In genomic region chr17:40837308-40837707, GRCm38 (mm10) we compare ENCODE assay signal across 9 mouse cellular contexts. TPM values are rescaled to one million over a fixed set of nuclear protein-coding genes. Genes with fewer than 3 reads are reported as not detected.
DNase-seq lines count a peak whose midpoint lies in the region; ATAC-seq and TF ChIP-seq lines count a peak whose summit lies in the region.
"Had no signal": no experiment of that assay in that cellular context is flagged by ENCODE, and none has a peak within 500 bp of the region (broad histone marks: within the 10 kb centered on the region; RNA-seq: fewer than 3 reads in every experiment).

No protein-coding gene starts in this region.

- no peak overlapping the region for H3K4me3 ChIP-seq in heart, embryonic 12.5 days
- H3K4me3 ChIP-seq in stomach, postnatal 0 days (ENCODE audit: low read depth, low read length) = no peak overlapping the region

- no peaks in the 10 kb centered on the region for H3K36me3 ChIP-seq in heart, embryonic 12.5 days
- no peaks in the 10 kb centered on the region for H3K36me3 ChIP-seq in stomach, postnatal 0 days (ENCODE audit: control insufficient read depth, insufficient read depth, low read length)

- H3K27ac ChIP-seq in heart, embryonic 12.5 days (ENCODE audit: poor library complexity, severe bottlenecking) = no peak overlapping the region
- H3K27ac ChIP-seq in stomach, postnatal 0 days (replicated peaks) = no peak overlapping the region

- DNase-seq in heart, adult 18-20 months = peak; percentile 7 to 18
- peak; percentile 38 for DNase-seq in 3134 (ENCODE audit: extremely low read depth, insufficient read length, low spot score)
- DNase-seq in Muller cell, postnatal 12 days (ENCODE audit: inconsistent ontology term) = peak; percentile 48
- peak; percentile 33 for DNase-seq in kidney, adult 9 months
- DNase-seq in stomach, postnatal 0 days (ENCODE audit: low spot score) = peak; percentile 20
- DNase-seq in frontal cortex, postnatal 36 days (ENCODE audit: low spot score in 2 of 2) = no peak
- no peak for DNase-seq in spleen, adult 12 weeks (ENCODE audit: low spot score)

- H3K9ac ChIP-seq in heart, embryonic 12.5 days = no peak overlapping the region
- no peak overlapping the region for H3K9ac ChIP-seq in stomach, postnatal 0 days (ENCODE audit: low read length)

- no peak for TF ChIP-seq EP300 in stomach, postnatal 0 days (optimal IDR thresholded peaks at IDR 0.05)

- TF ChIP-seq CTCF in stomach, postnatal 0 days (IDR thresholded peaks at IDR 0.05; ENCODE audit: low read depth) = peak; percentile 81

- no peaks in the 10 kb centered on the region for H3K27me3 ChIP-seq in heart, embryonic 12.5 days (replicated peaks)
- H3K27me3 ChIP-seq in stomach, postnatal 0 days (ENCODE audit: control insufficient read depth, insufficient read depth, low read length) = no peaks in the 10 kb centered on the region

- H3K4me2 ChIP-seq in heart, embryonic 12.5 days = no peak overlapping the region
- H3K4me2 ChIP-seq in stomach, postnatal 0 days (replicated peaks; ENCODE audit: low read depth) = no peak overlapping the region

- H3K9me3 ChIP-seq in heart, embryonic 12.5 days (replicated peaks) = no peaks in the 10 kb centered on the region
- H3K9me3 ChIP-seq in stomach, postnatal 0 days (ENCODE audit: control insufficient read depth, low read length) = no peaks in the 10 kb centered on the region

- H3K4me1 ChIP-seq in heart, embryonic 12.5 days (replicated peaks) = no peaks in the 10 kb centered on the region
- H3K4me1 ChIP-seq in stomach, postnatal 0 days (replicated peaks; ENCODE audit: control insufficient read depth, insufficient read depth) = no peaks in the 10 kb centered on the region

- no peak for ATAC-seq in heart, embryonic 12.5 days (ENCODE audit: insufficient number of reproducible peaks, low FRiP score)
- ATAC-seq in stomach, postnatal 0 days (ENCODE audit: low FRiP score, low TSS enrichment) = peak; percentile 74; the same call in 1 of the 2 replicates

RNA-seq across cellular contexts. Expression of gene Rhag, which starts 26.4 kb away (rescaled TPM):
- not detected for total RNA-seq in heart, adult 18-20 months (2021)
- 9.7 and 14.1 TPM in 2 replicates for polyA plus RNA-seq in heart, embryonic 12.5 days (2016; fragmentation: Nextera tagmentation; extraction: Ambion mirVana)
- 0.15 and 0.16 TPM in 2 replicates for polyA plus RNA-seq in stomach, postnatal 0 days (2015; fragmentation: Nextera tagmentation; extraction: Ambion mirVana)
- total RNA-seq: left cerebral cortex, postnatal 10 days had no signal

RNA-seq across cellular contexts. Expression of gene Crisp2, which starts 30.5 kb away (rescaled TPM):
- total RNA-seq in heart, adult 18-20 months (2021) = not detected
- not detected in 2 replicates for polyA plus RNA-seq in heart, embryonic 12.5 days (2016; fragmentation: Nextera tagmentation; extraction: Ambion mirVana)
- polyA plus RNA-seq in stomach, postnatal 0 days (2015; fragmentation: Nextera tagmentation; extraction: Ambion mirVana) = not detected in 2 replicates
- total RNA-seq: left cerebral cortex, postnatal 10 days had no signal

RNA-seq across cellular contexts. Expression of gene 9130008F23Rik, which starts 43.1 kb away (rescaled TPM):
- total RNA-seq in heart, adult 18-20 months (2021) = under 1 TPM; 0.26 to 0.52 TPM
- polyA plus RNA-seq in heart, embryonic 12.5 days (2016; fragmentation: Nextera tagmentation; extraction: Ambion mirVana) = 3.4 and 4.5 TPM in 2 replicates
- 5.7 and 6.0 TPM in 2 replicates for polyA plus RNA-seq in stomach, postnatal 0 days (2015; fragmentation: Nextera tagmentation; extraction: Ambion mirVana)

Comparison
In these comparisons a context has a peak if more than half of its experiments do, and no peak if none do; other contexts are left out.
1. DNase-seq: peak in heart, adult 18-20 months (2 of 2), 3134 (single experiment), Muller cell, postnatal 12 days (single experiment), kidney, adult 9 months (single experiment) and stomach, postnatal 0 days (single experiment); none in frontal cortex, postnatal 36 days (0 of 2) and spleen, adult 12 weeks (single experiment).